Mouse (Mus musculus) ES-Bruce4 (cell line): ENCODE measurements around the gene Acta1. TPM values are rescaled to one million over a fixed set of nuclear protein-coding genes. Genes with fewer than 3 reads are reported as not detected.

Source experiments
- H3K27ac ChIP-seq: 2 replicates; pipeline ENCODE4 v1.5.1; 2012; ENCODE audit warnings: low read length, inconsistent platforms; ENCODE audit not compliant: insufficient read depth
- H3K27me3 ChIP-seq: 2 replicates; pipeline ENCODE4 v1.6.1; 2012; ENCODE audit warnings: mild to moderate bottlenecking, low read length, inconsistent platforms; ENCODE audit not compliant: control insufficient read depth, poor library complexity, insufficient read depth, severe bottlenecking
- H3K36me3 ChIP-seq: 2 replicates; pipeline ENCODE4 v1.6.1; 2012; ENCODE audit warnings: inconsistent platforms, mild to moderate bottlenecking, low read length, moderate library complexity; ENCODE audit not compliant: control insufficient read depth, poor library complexity, insufficient read depth, severe bottlenecking
- H3K4me1 ChIP-seq: one replicate; pipeline ENCODE4 v1.8.1; 2011; ENCODE audit warnings: low read length; ENCODE audit not compliant: control insufficient read depth, insufficient read depth
- H3K4me3 ChIP-seq: 2 replicates; pipeline ENCODE4 v1.5.1; 2011; ENCODE audit warnings: low read depth, mild to moderate bottlenecking, low read length
- H3K9ac ChIP-seq: 2 replicates; pipeline ENCODE4 v1.6.1; 2012; ENCODE audit warnings: low read depth, mild to moderate bottlenecking, inconsistent platforms; ENCODE audit not compliant: poor library complexity, severe bottlenecking
- H3K9me3 ChIP-seq: replicated peaks from 2 replicates; pipeline ENCODE4 v1.6.1; 2012; ENCODE audit warnings: mild to moderate bottlenecking, low read length, inconsistent platforms; ENCODE audit not compliant: control insufficient read depth, poor library complexity, insufficient read depth, severe bottlenecking
- CTCF ChIP-seq: IDR thresholded peaks from one replicate; pipeline ENCODE4 v1.8.1; 2011; ENCODE audit warnings: low read depth, low read length
- EP300 ChIP-seq: IDR thresholded peaks from 2 replicates; pipeline ENCODE4 v1.6.1; 2011; ENCODE audit warnings: low read depth, low read length; ENCODE audit not compliant: insufficient read depth
- POLR2A ChIP-seq: IDR thresholded peaks from one replicate; pipeline ENCODE4 v1.8.1; 2011; ENCODE audit warnings: low read length; ENCODE audit not compliant: insufficient read depth
- polyA plus RNA-seq: library from polyadenylated mRNA; stranded (reverse); fragments of >200 nt; gene quantifications from 2 replicates; pipeline ENCODE4 v1.2.4, GENCODE M21; 2011; ENCODE audit warnings: low read depth; ENCODE audit not compliant: missing spikeins, insufficient read depth, insufficient read length

The Acta1 gene
- polyA plus RNA-seq, result 42.6 and 42.8 TPM in 2 replicates

DNA sequence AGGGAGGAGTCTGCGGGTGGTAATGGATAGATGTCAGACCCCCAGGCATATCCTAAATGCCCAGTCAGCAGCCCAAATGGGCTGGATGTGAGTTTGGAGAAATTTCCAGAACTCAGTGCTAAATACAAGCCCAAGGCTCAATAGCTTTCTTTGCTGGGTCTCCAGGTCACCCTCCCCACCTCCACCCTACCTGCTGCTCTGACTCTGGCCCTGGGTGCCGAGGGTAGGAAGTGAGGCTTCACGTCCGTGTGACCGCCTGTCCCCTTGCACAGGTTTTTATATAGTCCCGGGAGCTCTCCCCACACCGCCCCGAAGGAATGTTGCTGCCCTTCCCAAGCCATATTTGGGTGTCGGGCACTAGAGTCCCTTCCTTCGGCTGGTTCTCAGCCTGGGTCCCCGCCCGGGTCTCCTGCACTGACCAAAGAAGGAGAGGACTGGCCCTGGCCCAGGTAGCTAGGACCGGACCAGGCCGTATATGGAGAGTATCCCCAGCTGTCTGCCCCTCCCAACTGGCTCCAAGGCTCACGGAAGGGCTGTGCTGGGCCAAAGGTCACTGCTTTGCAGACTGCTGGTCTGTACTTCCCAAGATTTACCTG, at the start of gene Acta1:
Gene Acta1, minus strand, starts transcription at position 250 of the 596 bp plus-strand sequence.
- H3K9ac ChIP-seq, result no peak within 1 kb of the TSS
- H3K4me1 ChIP-seq, result no peaks in the 10 kb centered on the region
- no peaks in the 10 kb centered on the region for H3K9me3 ChIP-seq
- H3K36me3 ChIP-seq, result peaks cover 3% of the 10 kb centered on the region
- no peak within 1 kb of the TSS for H3K27ac ChIP-seq
- no peak for TF ChIP-seq POLR2A
- TF ChIP-seq EP300, result no peak
- TF ChIP-seq CTCF, result no peak
- no peaks in the 10 kb centered on the region for H3K27me3 ChIP-seq
- H3K4me3 ChIP-seq, result no peak within 1 kb of the TSS

DNA sequence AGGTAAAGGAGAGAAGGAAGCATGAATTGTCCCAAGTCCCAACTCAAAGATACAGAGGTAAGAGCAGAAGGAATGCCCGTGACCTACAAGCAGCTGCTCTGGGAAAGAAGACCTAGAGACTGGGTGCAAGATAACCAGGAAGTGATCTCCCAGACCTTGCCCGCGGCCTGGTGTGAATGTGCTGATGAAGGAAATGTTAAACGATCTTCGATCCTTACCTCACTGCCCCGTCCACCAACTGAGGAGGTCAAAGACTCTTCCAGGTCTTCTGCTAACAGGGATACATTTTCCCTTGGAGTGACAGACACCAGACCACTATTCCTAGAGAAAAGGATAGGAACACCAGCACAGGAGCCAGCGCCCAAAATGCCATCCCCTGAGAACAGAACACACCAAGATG, 34.5 kb upstream of the Acta1 start:
- Histone ChIP-seq H3K4me1 (no peaks in the 10 kb centered on the region), H3K9ac (no peak overlapping the region), H3K36me3 (peaks cover 59% of the 10 kb centered on the region), H3K9me3 (no peaks in the 10 kb centered on the region), H3K4me3 (no peak overlapping the region), H3K27me3 (no peaks in the 10 kb centered on the region), H3K27ac (no peak overlapping the region)
- TF ChIP-seq POLR2A (no peak), CTCF (no peak), EP300 (no peak)

DNA sequence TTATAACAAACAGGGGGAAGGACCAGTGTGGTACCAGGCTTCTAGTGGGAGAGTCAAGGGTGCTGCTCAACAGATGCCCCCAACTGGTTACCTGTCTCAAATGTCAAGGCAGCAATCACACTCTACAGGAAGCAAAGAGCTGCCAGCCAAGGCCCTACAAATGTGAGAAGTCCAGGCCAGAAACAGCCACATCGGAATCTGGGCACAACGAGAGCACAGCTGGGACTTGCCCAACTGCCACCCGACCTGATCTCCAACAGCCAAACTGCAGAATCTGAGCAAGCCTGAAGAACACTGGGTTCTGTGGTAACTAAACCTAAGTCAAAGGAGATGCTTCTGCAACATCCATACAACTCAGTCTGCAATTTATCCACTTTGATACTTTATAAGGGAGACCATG, 31.1 kb upstream of the Acta1 start:
- Histone ChIP-seq H3K27ac (no peak overlapping the region), H3K4me1 (no peaks in the 10 kb centered on the region), H3K9me3 (no peaks in the 10 kb centered on the region), H3K36me3 (peaks cover 69% of the 10 kb centered on the region), H3K9ac (no peak overlapping the region), H3K4me3 (no peak overlapping the region), H3K27me3 (no peaks in the 10 kb centered on the region)
- TF ChIP-seq CTCF, result no peak
- TF ChIP-seq POLR2A, result no peak
- no peak for TF ChIP-seq EP300

DNA sequence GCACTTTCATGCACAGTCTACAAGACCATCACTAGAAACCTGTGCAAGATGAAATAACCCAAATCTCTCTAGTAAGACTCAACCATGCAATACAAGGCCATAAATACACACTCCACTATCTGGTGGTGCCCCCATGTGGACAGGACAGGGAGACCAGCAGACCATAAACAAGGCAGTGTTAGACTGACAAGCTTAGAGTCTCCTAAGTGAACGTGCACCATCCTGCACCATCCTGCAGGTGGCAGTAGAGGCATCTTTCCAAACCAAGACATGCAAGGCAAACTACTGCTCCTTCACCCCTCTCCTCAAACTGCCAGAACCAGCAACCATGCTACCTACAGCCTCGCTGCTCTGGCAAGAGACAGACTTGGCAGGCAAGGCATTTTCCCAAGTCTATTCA, 30.2 kb upstream of the Acta1 start:
- Histone ChIP-seq H3K9me3 (no peaks in the 10 kb centered on the region), H3K36me3 (peaks cover 70% of the 10 kb centered on the region), H3K4me3 (no peak overlapping the region), H3K27ac (no peak overlapping the region), H3K9ac (no peak overlapping the region), H3K4me1 (no peaks in the 10 kb centered on the region), H3K27me3 (no peaks in the 10 kb centered on the region)
- no peak for TF ChIP-seq POLR2A
- peak; percentile 100 for TF ChIP-seq CTCF
- TF ChIP-seq EP300, result no peak

DNA sequence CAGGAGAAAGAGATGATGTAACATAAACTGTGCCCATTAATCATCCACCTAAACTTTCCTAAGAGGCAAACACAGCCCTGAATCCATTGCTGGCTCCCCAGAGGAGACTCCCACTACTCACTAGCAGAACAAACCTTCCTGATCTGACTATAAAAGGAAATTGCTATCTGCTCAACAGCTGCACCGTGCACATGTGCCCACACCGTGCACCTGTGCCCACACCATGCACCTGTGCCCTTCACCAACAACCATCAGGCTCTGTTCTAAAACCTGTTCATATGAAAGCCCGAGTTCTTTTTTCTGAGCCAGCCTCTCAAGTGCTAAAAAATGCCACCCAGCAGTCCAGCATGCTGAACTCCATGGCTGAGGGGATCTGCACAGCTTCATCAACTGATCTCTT, 20.1 kb upstream of the Acta1 start:
- Histone ChIP-seq H3K36me3 (peaks cover 90% of the 10 kb centered on the region), H3K4me3 (no peak overlapping the region), H3K4me1 (no peaks in the 10 kb centered on the region), H3K27ac (no peak overlapping the region), H3K27me3 (no peaks in the 10 kb centered on the region), H3K9me3 (no peaks in the 10 kb centered on the region), H3K9ac (no peak overlapping the region)
- TF ChIP-seq EP300 (no peak), CTCF (no peak), POLR2A (no peak)

DNA sequence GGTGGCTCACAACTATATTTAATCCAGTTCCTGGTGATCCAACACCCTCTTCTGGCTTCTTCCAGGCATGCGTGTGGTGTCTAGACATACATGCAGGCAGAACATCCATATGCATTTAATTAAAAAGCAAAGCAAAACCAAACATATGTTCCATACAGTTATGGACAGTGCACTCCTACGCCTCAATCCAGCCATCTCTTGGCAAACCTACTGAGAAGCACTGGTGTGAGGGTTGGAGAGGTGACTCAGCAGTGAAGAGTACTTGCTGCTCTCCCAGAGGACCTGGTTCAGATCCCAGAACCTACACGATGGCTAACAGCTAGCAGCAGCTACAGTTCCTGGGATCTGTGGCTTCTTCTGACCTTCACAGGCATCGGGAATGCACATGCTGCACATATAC, 17.7 kb upstream of the Acta1 start:
- no peak overlapping the region for H3K9ac ChIP-seq
- H3K9me3 ChIP-seq, result no peaks in the 10 kb centered on the region
- TF ChIP-seq POLR2A, result no peak
- no peak for TF ChIP-seq CTCF
- TF ChIP-seq EP300, result no peak
- H3K4me3 ChIP-seq, result no peak overlapping the region
- no peaks in the 10 kb centered on the region for H3K4me1 ChIP-seq
- no peaks in the 10 kb centered on the region for H3K27me3 ChIP-seq
- peaks cover 83% of the 10 kb centered on the region for H3K36me3 ChIP-seq
- H3K27ac ChIP-seq, result no peak overlapping the region
